Mouse (Mus musculus): ENCODE measurements around the gene Nrp1. TPM values are rescaled to one million over a fixed set of nuclear protein-coding genes. Genes with fewer than 3 reads are reported as not detected.

Gene Nrp1
- polyA plus RNA-seq, 1 experiment from 2014 or later, result 75.1 TPM

DNA sequence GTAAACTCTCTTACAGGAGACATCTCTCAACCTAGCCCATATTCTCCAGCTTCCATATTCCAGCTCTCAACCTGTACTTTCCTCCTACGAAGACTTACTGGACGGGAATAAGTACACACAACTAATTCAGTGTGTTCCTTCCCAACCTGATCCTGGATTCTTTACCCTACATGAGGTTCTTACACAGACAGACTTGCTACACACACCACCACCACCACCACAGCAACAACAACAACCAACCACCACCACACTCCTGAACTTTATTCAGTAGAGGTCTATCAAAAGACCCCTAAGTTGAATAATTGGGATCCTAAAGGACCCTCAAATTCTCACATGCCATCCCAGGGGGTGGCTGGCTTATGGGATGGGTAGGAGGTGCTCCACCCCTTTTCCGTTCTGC, 135.4 kb downstream of the Nrp1 start:
- Histone ChIP-seq H3K27ac (replicated peaks) (no peak overlapping the region), H3K36me3 (0 out of 2 replicates have a peak, but pooled peaks cover 6% of the 10 kb centered on the region), H3K4me2 (no peak overlapping the region), H3K27me3 (no peaks in the 10 kb centered on the region), H3K4me1 (replicated peaks) (peaks cover under 1% of the 10 kb centered on the region; the same call in 1 of the 2 replicates), H3K9ac (no peak overlapping the region), H3K4me3 (no peak overlapping the region), H3K9me3 (no peaks in the 10 kb centered on the region)
- ATAC-seq (ENCODE audit: low FRiP score, low read depth), result no peak
- WGBS, result 96% methylated on average over 3 of the region's 3 CpGs

DNA sequence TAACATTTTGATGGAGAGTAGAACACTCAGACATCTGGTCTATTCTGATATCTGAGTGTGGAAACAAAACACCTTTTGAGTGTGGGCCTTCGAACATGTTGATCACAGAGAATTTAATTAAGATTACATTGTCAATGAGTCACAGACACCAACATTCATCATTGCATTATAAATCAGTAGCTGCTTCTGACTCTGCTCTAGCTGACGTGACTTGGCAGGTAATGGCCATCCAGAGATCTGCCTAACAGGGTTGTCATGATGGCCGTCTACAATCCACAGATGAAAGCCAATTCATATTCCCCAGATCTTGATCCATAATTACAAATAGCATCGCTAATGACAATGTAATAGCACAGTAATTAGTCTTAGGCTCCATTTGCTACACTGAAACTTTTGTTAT, 140.4 kb downstream of the Nrp1 start:
- WGBS, result 63% methylated on average over 4 of the region's 4 CpGs
- no peak for ATAC-seq (ENCODE audit: low FRiP score, low read depth)
- H3K27ac ChIP-seq (replicated peaks), result no peak overlapping the region
- no peaks in the 10 kb centered on the region for H3K27me3 ChIP-seq
- peaks cover 16% of the 10 kb centered on the region; the same call in 1 of the 2 replicates for H3K36me3 ChIP-seq
- H3K4me2 ChIP-seq, result no peak overlapping the region
- no peaks in the 10 kb centered on the region for H3K4me1 ChIP-seq (replicated peaks)
- no peak overlapping the region for H3K4me3 ChIP-seq
- H3K9ac ChIP-seq, result no peak overlapping the region
- H3K9me3 ChIP-seq, result no peaks in the 10 kb centered on the region

DNA sequence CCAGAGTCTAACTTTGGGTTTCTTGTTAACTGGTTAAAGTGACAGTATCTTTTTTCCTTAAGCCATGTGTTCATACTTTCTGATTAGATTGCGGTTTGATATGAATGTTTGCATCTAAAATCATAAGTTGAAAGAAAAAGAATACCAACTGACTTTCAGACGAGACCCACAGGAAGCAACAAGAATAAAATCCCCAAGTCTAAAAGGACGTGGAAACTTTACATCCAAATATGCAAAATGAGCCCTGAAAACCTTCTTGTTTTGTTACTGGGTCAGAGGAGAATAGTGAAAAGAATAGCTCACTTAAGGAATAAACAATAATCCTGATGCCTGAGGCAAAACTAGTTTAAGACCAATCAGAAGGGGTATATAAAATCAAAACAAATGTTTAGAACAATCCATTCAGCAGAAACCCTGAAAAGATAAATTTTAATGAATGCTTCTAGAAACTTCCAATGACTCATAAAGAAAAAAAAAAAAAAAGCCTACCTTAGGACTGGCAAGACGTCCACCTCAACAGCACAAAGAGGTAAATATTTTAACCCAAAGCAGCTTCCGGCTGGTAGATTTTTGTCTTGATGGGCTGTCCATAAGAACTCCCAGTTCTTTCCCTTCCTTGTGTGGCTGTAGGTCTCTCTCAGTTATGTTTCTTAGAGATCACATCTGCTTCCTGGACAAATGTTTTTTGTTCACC, 145.9 kb downstream of the Nrp1 start:
- no peak overlapping the region for H3K4me2 ChIP-seq
- no peaks in the 10 kb centered on the region for H3K9me3 ChIP-seq
- 82% methylated on average over 5 of the region's 5 CpGs for WGBS
- H3K4me1 ChIP-seq (replicated peaks), result no peaks in the 10 kb centered on the region
- no peak for ATAC-seq (ENCODE audit: low FRiP score, low read depth)
- no peak overlapping the region for H3K27ac ChIP-seq (replicated peaks)
- H3K4me3 ChIP-seq, result no peak overlapping the region
- H3K36me3 ChIP-seq, result peaks cover 8% of the 10 kb centered on the region; the same call in 1 of the 2 replicates
- H3K9ac ChIP-seq, result no peak overlapping the region
- no peaks in the 10 kb centered on the region for H3K27me3 ChIP-seq

DNA sequence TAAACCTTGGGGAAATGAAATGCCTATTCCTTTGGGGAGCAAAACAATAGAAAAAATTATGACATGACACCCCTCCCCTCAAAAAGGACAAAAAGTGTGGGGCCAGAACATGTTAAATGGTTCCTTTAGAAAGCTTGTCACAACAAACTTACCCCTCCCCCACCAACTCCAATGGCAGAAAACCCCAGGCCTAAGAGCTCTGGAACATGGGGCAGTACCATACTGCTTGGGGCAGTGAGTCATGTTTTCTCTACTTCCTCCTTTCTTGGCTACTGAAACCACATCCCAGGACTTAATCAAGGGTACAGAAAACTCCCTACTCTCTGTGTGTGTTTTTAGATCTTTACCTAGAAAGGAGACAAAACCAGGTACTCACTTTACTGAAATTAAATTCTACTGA, 147.5 kb downstream of the Nrp1 start:
- no peaks in the 10 kb centered on the region for H3K27me3 ChIP-seq
- H3K9ac ChIP-seq, result no peak overlapping the region
- no peak overlapping the region for H3K4me3 ChIP-seq
- H3K4me1 ChIP-seq (replicated peaks), result no peaks in the 10 kb centered on the region
- H3K4me2 ChIP-seq, result no peak overlapping the region
- H3K27ac ChIP-seq (replicated peaks), result no peak overlapping the region
- no peaks in the 10 kb centered on the region for H3K9me3 ChIP-seq
- no peak for ATAC-seq (ENCODE audit: low FRiP score, low read depth)
- H3K36me3 ChIP-seq, result peaks cover 8% of the 10 kb centered on the region; the same call in 1 of the 2 replicates

DNA sequence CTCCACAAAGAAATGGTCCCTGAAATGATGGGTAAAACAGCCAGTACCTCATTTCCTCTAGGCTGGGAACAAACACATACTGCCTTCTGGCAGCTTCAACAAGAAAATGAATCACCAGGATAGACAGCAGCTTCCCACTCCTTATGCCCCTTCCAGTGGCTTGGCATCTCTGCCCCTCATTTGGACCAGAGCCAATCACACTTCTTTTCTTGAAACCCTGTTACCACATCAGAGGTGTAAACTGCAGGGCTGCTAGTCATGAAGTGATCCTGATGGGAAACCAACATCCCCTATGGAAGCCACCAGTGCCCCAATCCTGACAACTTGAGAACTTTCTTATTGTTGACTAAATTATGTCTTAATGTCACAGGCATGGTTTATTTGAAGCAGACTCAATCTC, 150.3 kb downstream of the Nrp1 start:
- H3K9ac ChIP-seq, result no peak overlapping the region
- H3K4me2 ChIP-seq, result no peak overlapping the region
- no peak overlapping the region for H3K4me3 ChIP-seq
- no peak overlapping the region for H3K27ac ChIP-seq (replicated peaks)
- H3K9me3 ChIP-seq, result no peaks in the 10 kb centered on the region
- H3K4me1 ChIP-seq (replicated peaks), result no peaks in the 10 kb centered on the region
- ATAC-seq (ENCODE audit: low FRiP score, low read depth), result no peak
- no peaks in the 10 kb centered on the region for H3K27me3 ChIP-seq
- H3K36me3 ChIP-seq, result no peaks in the 10 kb centered on the region

DNA sequence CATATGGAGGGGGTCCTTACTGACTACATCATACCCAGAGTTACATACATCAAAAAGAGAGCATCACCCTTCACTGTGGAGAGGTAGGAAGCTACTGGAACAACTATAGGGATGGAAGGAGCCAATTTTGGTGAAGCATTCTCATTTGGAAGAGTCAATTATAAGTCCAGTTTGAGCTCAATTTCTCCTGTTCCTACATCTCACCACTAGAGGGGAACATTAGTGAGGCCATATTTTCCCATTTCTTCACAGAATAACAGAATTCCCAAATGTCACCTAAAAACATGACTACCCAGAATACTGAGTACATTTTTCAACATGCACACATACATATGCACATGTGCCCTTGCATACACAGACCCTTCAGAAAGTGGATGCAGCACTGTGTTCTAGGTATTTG, 152.6 kb downstream of the Nrp1 start:
- Histone ChIP-seq H3K4me2 (no peak overlapping the region), H3K27ac (replicated peaks) (no peak overlapping the region), H3K36me3 (no peaks in the 10 kb centered on the region), H3K9me3 (no peaks in the 10 kb centered on the region; the same call in 1 of the 2 replicates), H3K9ac (no peak overlapping the region), H3K27me3 (no peaks in the 10 kb centered on the region), H3K4me3 (no peak overlapping the region), H3K4me1 (replicated peaks) (no peaks in the 10 kb centered on the region)
- ATAC-seq (ENCODE audit: low FRiP score, low read depth), result no peak

DNA sequence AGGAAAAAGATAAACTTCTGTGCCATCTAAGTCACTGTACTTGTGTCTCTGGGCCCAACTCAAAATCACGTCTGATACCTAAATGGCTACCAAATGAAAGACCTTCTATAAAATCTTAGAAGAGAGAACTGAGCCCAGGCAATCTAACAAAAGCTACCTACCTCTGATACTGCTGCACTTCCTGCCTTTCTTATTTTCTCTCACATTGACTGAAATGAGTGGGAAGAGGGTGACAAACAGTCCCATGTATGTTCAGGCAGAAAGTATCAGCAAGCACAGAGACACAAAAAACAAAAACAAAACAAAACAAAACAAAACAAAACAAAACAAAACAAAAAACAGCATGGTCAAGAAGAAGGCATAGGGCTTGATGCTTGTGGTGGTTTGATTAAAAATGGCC, 153.3 kb downstream of the Nrp1 start:
- H3K9ac ChIP-seq, result no peak overlapping the region
- no peak for ATAC-seq (ENCODE audit: low FRiP score, low read depth)
- H3K4me3 ChIP-seq, result no peak overlapping the region
- WGBS, result 90% methylated on average over 1 of the region's 1 CpGs
- no peaks in the 10 kb centered on the region for H3K36me3 ChIP-seq
- no peaks in the 10 kb centered on the region for H3K27me3 ChIP-seq
- no peaks in the 10 kb centered on the region for H3K4me1 ChIP-seq (replicated peaks)
- no peaks in the 10 kb centered on the region; the same call in 1 of the 2 replicates for H3K9me3 ChIP-seq
- H3K27ac ChIP-seq (replicated peaks), result no peak overlapping the region
- H3K4me2 ChIP-seq, result no peak overlapping the region

DNA sequence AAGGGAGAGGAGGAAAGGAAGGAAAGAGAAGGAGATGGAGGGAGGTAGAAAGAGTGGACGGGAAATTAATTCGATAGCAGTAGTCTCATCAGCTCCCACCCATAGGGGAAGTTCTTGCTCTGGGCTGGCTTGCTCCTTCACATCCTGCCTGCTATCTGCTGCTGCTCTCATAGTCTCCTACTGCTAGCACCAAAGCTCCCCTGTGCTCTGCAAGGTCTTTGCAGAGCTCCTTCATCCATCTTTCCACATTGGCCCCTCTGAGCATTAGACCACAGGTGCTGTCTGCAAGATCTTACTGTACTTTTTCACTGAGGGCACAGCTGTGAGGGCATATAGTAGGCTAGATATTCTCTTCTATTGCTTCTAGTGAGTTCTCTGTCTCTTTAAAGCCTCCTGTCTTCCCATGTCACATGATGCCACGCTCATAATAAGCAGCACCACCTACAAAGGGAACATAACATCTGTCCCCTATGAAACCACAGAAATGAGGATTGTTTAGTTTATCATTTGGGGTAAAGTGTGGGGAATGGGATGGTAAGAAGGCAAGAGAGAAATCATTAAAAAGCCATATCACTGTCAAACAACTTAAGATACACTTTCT, 158.5 kb downstream of the Nrp1 start:
- no peak for ATAC-seq (ENCODE audit: low FRiP score, low read depth)
- Histone ChIP-seq H3K9ac (no peak overlapping the region), H3K4me1 (replicated peaks) (no peaks in the 10 kb centered on the region), H3K9me3 (no peaks in the 10 kb centered on the region; the same call in 1 of the 2 replicates), H3K4me2 (no peak overlapping the region), H3K4me3 (no peak overlapping the region), H3K36me3 (no peaks in the 10 kb centered on the region), H3K27ac (replicated peaks) (no peak overlapping the region), H3K27me3 (no peaks in the 10 kb centered on the region)
- 90% methylated on average over 3 of the region's 3 CpGs for WGBS

DNA sequence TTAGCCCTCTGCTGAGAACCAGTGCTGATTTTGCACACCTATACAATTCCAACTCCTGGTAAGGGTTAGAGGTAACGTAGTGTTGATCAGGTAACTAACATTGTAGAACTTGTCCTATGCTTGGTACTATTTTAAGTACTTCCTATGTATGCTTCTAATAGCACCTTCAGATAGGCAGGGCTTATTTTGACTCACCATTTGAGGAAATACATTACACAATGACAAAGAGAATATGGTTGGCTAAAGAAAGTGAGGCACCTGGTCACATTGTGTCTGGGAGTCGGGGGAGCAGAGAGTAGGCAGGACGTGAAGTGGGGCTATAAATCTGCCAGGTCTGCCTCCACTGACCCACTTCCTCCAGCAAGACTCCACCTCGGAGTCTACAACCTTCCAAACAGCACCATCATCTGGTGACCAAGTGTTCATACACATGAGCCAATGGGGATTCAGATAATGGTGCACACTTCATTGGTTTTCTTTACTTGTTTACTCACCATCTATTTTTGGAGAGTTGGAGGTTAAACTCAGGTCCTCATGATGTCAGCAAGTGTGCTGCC, 159.2 kb downstream of the Nrp1 start:
- H3K9ac ChIP-seq, result no peak overlapping the region
- H3K4me1 ChIP-seq (replicated peaks), result no peaks in the 10 kb centered on the region
- H3K36me3 ChIP-seq, result no peaks in the 10 kb centered on the region
- no peaks in the 10 kb centered on the region; the same call in 1 of the 2 replicates for H3K9me3 ChIP-seq
- no peak overlapping the region for H3K4me2 ChIP-seq
- no peak overlapping the region for H3K4me3 ChIP-seq
- ATAC-seq (ENCODE audit: low FRiP score, low read depth), result no peak
- 65% methylated on average over 4 of the region's 4 CpGs for WGBS
- no peak overlapping the region for H3K27ac ChIP-seq (replicated peaks)
- no peaks in the 10 kb centered on the region for H3K27me3 ChIP-seq

DNA sequence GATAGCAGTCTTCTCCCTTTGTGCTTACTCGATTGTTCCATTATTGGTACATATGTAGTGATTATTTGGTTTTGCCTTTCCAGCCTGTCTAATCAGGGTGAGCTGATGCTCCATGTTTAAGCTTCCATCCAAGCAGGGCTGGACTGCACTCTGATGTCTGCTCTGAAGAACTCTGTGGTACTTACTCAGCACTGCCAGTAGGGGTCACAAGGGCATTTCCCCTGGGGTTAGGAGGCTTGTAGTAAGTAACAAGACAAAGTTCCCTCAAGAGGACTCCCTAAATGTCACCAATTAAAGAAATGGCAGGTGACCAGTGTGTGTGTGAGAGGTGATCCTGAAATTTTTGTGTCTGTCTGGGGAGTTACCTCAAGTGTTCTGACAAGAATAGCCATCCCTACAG, 161.0 kb downstream of the Nrp1 start:
- Histone ChIP-seq H3K9me3 (no peaks in the 10 kb centered on the region; the same call in 1 of the 2 replicates), H3K9ac (no peak overlapping the region), H3K27ac (replicated peaks) (no peak overlapping the region), H3K4me1 (replicated peaks) (no peaks in the 10 kb centered on the region), H3K27me3 (no peaks in the 10 kb centered on the region), H3K4me3 (no peak overlapping the region), H3K4me2 (no peak overlapping the region), H3K36me3 (no peaks in the 10 kb centered on the region)
- no peak for ATAC-seq (ENCODE audit: low FRiP score, low read depth)
- WGBS, result 89% methylated on average over 1 of the region's 1 CpGs

DNA sequence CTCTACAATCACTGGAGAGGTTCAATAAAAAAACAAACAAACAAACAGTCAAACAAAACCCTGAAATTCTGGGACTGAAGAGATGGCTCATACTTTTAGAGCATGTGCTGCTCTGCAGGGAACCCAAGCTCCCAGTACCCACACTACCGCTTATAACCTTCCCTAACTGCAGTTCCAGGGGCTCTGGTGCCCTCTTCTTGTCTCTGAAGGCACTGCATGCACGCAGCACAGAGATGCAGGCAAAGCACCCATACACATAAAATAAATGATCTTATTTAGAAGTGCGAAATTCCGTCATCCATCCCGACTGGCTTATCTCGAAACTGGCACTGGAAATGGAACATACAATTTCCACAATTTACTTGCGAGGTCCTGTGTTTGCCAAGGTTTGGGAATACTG, 165.4 kb downstream of the Nrp1 start:
- Histone ChIP-seq H3K27ac (replicated peaks) (no peak overlapping the region), H3K27me3 (no peaks in the 10 kb centered on the region), H3K4me1 (replicated peaks) (peaks cover 3% of the 10 kb centered on the region), H3K9ac (no peak overlapping the region), H3K9me3 (no peaks in the 10 kb centered on the region), H3K4me2 (no peak overlapping the region), H3K36me3 (no peaks in the 10 kb centered on the region), H3K4me3 (no peak overlapping the region)
- 64% methylated on average over 7 of the region's 7 CpGs for WGBS
- ATAC-seq (ENCODE audit: low FRiP score, low read depth), result no peak

DNA sequence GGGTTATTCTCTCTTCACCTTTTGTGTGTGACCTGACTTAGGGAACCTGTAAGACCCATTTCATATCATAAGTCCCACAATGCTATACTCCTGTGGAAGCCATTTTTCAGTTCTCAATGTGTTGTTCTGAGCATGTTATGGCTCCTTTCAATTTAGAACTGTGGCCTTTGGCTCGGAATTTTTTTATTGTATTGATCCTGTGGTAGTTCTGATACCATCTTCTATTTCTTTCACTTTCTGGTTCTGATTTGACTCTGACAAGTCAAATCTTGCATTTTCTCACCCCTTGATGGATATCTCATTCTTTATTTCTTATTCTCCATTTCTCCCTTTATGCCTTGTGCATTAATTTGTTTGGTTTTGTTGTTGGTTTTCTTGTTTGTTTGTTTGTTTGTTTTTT, 167.5 kb downstream of the Nrp1 start:
- peaks cover 10% of the 10 kb centered on the region for H3K4me1 ChIP-seq (replicated peaks)
- H3K4me2 ChIP-seq, result no peak overlapping the region
- no peak for ATAC-seq (ENCODE audit: low FRiP score, low read depth)
- no peak overlapping the region for H3K27ac ChIP-seq (replicated peaks)
- H3K9ac ChIP-seq, result no peak overlapping the region
- WGBS, result 73% methylated on average over 1 of the region's 1 CpGs
- H3K4me3 ChIP-seq, result no peak overlapping the region
- no peaks in the 10 kb centered on the region for H3K9me3 ChIP-seq
- no peaks in the 10 kb centered on the region for H3K27me3 ChIP-seq
- H3K36me3 ChIP-seq, result no peaks in the 10 kb centered on the region

Data from hindbrain, embryonic 15.5 days (tissue).